Mouse (Mus musculus): ENCODE data around the gene Pten.

DNA sequence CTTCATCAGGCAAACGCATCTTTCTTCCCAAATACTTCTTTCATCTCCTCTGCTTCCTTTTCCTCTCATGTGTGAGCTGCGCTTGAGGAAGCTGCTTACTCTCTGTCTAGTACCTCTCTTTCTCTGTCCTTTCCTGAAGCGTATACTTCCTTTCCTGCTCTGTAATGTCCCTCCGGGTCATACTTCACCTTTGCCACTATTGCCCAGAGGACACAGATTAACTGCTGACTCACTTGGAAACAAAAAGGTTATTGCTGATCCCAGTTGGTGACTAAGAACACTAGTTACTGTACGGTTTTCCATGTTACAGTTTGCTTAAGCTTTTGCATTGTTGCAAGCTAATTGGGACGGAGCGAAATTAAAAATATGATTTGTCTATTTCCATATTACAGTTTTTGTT, 19.5 kb upstream of the Pten start:
- no peak for TF ChIP-seq EP300 (IDR thresholded peaks at IDR 0.05)
- no peak for TF ChIP-seq CTCF (IDR thresholded peaks at IDR 0.05)
